Mouse (Mus musculus) lung, postnatal 36 days (tissue): ENCODE results near the gene Pigu.
A peak's percentile ranks its signal among the peaks of the same experiment; 100 is the strongest.

Experiments used
- DNase-seq: peaks from one replicate; pipeline ENCODE4 v3.0.0; 2022; ENCODE audit warnings: mixed read lengths

The Pigu gene

DNA sequence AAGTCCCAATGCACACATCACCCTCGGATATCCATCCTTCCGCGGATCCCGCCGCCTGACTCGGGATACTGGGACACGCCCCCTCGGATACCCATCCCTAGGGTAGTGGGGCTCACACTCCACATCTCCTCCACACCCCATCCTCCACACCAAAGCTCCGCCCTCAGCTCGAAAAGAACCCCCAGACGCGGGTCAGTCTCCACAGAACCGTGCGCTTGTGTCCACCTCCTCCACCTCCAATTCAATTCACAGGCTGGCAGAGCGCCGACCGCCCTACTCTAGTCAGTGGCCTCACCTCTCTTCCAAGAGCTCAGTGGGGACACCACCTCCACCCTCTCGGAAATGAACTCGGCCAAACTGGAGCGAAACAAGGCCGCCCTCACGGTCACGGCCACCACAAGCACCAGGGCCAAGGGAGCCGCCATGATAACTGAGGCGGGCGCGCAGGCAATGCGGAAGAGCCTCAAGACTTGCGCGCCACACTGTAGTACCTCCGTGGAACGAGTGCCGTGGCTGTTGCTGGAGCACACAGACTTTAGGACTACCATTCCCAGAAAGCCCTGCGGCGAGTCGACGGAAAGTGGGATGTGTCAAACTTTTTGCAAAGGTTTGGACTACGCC, at the start of gene Pigu:
TSS of gene Pigu (minus strand) at position 460 of the 621 bp plus-strand sequence.
- peak; percentile 97 for DNase-seq

DNA sequence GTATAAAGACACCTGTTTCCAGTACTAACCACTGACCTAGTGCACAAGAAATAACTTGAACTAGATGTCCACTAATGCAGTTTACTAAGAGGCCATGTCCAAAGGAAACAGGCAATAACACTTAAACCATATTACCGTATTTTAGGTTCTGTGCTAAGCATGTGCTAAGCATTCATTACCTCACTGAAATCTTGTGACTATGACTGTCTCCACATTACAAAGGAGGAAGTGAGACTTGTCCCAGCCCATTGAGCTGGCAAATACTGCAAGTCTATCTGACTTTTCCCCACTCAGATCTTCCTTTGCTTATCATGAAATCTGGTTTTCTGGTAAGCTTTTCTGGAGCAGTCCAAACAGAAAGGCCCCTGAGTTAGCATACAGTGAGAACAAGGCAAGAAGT, 47.4 kb upstream of the Pigu start:
- peak; percentile 52 for DNase-seq

DNA sequence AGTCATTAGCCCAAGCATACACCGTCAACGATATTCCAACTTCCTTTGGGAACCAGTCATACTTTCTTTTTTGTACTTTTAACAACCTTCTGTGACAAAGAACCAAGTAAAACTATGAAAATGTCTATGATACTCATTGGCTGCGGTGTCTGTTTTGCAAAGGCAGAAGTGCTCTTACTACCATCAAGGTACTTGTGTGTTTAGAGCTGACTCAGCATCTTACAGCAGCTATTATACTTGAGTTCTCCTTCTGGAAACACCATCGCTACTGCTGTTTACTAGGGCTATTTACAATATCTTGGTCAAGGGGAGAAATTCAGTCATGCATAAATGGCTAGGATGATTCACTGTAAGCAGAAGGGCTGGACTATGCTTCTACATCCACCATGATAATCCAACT, 44.7 kb upstream of the Pigu start:
- no peak for DNase-seq

DNA sequence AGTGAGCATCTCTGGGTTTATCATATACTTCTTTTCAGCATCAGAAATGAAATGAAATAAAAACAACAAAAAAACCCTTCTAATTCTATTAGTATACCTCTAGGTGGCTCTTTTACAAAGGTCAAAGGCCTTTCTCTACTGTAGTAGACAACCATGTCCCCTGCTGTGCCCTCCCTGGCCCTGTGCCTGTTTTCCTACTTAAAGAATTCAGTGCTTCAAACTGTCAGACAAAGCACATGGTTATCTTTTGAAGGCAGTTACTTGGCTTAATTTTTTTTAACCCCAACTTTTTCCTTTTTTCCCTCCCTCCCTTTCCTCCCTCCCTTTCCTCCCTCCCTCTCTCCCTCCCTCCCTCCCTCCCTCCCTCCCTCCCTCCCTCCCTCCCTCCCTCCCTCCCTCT, 43.0 kb upstream of the Pigu start:
- no peak for DNase-seq

DNA sequence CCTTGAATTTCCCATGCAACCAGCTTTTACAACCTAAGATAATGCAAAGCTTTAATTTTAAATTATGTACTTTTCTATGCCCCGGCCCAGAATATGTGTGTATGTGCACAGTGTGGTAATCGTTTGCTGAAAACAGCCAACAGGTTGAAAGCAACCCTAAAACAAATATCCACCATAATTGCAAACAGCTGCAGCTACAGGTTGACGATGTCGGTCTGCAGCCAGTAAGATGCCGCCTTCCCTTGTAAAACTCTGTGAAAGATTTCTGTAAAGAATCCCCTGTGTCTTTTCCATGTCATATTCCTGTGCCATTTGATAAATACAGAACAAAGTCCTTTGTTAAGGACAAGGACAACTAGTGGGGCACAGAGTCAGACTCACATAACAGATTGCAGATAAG, 37.4 kb upstream of the Pigu start:
- no peak for DNase-seq

DNA sequence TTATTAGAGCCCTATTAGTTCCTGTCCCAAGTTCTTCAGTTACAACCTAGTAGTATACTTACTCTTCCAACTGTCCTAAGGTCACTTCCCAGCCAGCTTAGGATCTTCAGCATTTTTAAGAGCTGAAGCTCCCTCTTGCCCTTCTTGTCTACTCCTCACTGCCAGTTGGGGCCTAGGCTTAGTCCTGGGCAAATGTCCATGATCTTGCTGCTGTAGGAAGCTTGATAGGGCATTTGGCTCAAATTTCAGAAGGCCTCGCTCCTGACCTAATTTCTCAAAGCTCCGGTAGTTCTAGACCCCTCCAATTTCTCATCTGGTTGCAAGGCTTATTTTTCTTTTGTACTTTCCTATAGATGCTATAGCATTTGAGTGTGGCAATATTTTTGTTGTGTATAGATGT, 31.3 kb upstream of the Pigu start:
- DNase-seq: no peak

DNA sequence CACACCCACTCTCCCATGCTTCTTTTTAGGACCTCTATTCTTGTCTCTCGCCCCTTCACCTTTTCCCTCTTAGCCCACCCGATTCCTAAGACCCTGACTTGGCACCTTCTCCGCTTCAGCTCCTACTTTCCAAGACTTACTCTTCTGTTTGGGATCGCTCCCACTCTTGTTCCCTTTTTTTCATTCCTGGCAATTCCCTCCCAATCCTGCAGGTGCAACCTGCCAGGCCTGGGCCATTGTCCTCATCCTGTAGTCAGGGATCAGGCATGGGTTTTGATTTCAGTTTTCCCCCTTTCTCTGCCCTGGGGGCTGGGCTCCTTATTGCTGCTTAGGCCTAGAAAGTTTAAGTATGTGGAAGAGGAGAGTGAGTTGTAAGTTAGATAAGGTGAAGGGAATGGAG, 29.8 kb upstream of the Pigu start:
- no peak for DNase-seq

DNA sequence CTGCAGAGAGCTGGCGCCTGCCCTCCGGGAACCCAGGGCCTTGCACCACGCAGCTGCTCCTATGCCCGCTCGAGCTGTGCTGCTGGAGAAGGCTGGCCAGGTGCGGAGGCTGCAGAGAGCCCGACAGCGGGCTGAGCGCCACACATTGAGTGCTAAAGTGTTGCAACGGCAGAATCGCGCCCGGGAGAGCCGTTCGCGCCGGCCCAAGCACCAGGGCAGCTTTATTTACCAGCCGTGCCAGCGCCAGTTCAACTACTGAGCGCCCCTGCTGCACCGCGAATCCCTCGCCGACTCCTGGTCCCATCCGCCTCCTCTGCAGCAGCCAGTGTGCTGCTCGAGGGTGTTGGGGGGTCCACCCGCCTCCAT, 29.3 kb upstream of the Pigu start:
- no peak for DNase-seq

DNA sequence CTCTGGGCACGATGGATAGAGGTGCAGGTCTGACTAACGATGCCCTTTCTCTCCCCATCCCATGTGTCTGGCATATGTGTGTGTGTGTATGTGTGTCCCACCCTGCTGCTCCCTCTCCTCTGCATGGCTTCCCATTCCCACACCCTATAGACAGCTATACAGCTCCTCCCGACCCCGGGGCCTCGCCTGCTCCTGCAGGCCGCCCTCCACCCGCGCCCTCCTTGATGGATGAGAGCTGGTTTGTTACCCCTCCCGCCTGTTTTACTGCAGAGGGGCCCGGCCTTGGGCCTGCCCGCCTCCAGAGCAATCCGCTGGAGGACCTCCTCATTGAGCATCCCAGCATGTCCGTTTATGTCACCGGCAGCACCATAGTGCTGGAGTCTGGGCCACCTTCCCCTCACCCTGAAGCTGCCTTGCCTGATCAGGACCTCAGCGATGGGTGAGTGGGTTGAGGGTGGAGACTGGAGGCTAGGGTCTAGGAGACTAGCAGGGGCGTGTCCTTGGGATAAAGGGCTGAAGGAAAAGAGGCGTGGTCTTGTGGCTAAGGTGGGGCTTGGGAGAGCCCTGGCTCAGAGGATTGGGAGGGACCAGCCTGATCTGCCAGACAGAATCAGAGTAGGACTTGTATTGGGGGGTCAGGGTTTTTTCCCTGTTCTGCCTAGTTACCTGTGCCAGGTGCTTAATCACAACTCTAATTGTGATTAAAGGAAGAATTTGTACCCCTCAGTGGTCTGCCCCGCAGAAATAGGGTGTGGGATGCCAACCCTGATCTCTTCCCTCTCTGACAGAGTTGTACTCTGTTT, 28.7 kb upstream of the Pigu start:
- no peak for DNase-seq

DNA sequence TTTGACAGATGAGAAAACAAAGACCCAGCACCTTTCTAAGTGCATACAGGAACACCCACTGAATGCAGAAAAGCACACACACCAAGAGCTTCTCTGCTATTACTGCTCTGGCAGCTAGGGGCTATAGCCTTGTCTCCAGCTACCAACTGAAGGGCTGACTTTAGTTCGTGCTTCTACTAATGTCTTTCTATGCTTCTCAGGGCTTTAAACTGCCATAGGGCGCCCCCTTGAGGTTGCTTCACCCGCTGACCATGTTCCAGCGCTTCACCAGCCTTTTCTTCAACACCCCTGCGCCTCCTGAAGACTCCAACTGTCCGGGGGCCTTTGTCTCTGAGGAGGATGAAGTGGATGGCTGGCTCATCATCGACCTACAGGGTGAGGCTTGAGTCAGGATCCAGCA, 27.9 kb upstream of the Pigu start:
- DNase-seq: peak; percentile 94

DNA sequence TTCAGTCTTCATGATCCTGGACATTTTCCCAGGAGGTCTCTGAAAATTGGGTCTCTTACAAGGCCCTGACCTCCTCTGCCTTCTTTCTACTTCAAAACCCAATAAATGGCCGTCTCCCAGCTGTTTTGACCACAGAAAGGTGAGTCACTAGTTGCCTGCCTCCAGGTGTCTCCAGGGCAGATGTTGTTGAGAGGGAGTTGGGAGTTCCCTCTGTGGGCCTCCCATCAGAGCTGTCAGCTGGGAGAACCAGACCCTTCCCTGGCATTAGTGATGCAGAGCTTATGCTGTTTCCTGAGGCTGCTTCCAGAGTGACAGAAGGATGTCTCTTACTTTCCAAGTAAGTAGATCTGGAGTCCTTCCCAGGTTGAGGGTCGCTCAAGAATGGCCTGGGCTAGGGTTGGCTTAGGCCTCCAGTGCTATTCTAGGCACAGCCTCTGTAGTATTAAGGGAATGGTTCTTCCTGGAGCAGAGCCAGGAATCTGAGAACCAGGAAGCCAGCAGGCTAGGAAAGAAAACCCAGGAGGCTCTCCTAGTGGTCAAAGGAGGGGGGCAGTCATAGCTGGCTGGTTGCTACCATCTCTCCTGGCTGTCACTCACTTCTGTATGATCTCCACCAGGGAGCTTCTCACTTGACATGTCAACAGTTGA, 25.7 kb upstream of the Pigu start:
- DNase-seq: peak; percentile 75

DNA sequence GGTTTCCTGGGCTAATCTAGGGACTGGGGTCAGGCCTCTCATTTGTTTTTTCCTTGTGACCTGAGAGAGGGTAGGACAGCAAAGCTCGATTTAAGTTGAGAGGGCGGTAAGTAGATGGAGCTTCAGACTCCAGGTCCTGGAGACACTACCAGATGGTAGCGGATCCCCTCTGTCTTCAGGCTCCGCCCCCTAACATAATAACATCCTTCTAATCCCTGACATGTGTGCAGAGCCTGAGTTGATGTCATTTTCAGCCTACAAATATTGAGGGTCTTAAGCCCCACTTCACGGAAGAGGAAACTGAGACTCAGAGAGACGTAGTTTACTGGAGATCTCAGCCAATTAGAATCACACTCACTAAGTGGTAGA, 25.1 kb upstream of the Pigu start:
- DNase-seq: no peak

DNA sequence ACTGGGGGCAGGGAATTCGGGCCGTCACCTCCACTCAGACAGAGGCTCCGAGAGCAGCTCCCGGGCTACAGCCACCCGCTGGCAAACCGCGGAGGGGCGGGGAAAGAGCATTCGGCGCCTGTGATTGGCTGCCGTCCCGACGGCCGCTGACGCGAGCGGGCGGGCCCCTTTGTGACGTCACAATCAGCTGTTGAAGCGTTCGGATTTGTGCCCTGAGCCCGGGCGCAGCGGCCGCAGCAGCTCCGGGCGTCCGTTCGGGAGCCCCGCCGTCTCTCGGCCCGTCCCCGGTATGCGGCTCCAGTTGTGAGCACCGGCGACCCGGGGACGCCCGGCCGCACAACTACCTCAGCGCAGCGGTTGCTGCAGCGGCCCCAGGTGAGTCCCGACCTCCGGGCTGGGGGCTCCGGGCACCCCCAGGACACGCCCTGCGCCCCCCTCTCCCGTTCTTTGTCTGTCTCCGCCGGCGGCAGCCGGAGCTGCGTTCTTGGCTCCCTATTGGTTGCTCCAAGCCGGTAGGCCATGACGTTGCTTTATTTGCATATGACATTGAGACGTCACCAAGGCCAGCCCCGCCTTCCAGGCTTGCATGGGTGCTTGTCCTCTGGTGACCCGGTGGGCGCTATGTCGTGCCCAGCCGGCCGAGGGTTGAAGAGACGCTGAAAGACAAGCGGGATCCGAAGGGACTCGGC, 24.6 kb upstream of the Pigu start:
- DNase-seq: peak; percentile 99

DNA sequence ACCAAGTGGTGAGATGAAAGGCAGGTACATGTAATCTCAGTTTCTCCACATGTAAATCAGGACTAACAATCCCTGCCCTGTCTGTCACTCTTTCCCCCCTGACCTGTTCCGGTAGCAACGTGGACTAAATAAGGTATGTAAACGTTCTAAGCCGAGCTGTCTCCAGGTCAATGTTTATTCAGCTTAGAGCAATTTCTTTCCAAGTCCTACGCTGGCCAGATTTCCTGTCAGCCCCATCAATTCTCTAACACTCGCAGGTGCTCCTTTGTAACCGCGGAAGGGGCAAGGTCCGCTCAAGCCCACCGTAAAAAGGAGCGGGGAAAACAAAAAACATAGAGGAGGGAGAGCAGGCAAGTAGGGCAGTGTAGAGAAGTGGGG, 23.8 kb upstream of the Pigu start:
- DNase-seq: peak; percentile 38

DNA sequence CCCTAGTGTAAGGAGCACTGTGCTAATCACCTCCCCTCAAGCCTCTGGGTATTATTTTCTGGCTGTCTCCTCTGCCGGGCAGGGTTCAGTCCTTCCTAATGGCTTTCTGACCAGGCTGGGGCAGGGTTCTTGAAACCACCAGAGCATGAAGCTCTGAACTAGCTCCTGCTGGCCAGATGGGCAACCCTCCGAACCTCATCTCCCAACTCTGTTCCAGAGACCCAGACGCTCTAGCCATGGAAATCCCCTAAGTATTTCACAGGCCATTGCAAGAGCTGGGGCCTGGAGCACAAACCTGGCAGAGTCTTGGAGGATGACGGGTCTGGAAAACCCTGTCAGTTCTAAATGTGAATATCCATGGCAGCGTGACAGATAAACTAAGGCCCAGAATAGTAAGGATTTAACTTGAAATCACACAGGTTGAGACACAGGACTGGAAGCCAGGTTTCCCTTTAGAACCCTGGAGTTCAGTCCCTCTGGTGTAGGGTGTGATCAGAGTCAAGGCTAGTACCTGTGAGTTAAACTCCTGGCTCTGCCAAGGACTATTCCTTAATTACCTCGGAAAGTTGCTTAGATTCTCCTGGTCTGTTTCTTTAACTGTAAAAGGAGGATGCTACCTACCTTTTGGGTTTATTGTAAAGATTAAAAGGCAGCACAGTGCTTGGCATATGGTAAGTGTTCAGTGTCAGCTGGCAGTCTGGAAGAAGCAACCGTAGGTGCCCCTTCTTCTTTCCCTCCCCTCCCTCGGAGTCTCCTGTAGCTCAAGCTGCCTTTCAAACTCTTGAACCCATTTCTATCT, 23.2 kb upstream of the Pigu start, which contains the start of gene Trp53inp2:
TSS of gene Trp53inp2 (plus strand) at position 799 of the 799 bp plus-strand sequence.
- DNase-seq: no peak

DNA sequence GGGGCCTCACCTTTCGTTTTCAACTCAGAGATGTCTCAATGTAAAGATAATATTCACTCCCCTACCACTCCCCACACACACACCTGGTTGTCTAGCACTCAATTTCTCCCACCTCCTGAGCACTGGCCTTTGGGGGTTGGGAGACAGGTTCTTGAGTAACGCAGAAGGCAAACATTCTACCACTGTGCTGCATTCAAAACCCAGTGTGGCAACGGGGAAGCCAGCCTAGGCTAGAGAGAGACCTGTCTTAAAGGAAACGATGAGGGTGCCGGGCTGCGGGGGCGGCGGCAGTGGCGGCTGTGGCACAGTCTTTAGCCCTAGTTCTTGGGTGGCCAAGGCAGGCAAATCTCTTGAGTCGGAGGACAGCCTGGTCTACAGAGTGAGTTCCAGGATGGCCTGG, 19.0 kb upstream of the Pigu start:
- DNase-seq: peak; percentile 50

DNA sequence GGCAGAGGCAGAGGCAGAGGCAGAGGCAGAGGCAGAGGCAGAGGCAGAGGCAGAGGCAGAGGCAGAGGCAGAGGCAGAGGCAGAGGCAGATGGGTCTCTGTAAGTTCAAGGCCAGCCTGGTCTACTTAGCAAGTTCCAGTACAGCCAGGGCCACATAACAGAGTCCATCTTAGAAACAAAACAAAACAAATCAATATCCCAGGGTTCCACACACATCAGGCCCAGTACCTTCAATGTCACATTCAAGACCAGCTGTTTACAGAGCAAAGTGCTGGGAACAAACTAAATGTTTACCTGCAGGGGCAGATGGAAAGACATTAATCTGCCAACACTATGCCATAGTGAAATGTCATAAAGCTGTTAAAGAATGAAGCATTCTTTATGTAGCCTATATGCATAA, 17.3 kb upstream of the Pigu start:
- DNase-seq: no peak

DNA sequence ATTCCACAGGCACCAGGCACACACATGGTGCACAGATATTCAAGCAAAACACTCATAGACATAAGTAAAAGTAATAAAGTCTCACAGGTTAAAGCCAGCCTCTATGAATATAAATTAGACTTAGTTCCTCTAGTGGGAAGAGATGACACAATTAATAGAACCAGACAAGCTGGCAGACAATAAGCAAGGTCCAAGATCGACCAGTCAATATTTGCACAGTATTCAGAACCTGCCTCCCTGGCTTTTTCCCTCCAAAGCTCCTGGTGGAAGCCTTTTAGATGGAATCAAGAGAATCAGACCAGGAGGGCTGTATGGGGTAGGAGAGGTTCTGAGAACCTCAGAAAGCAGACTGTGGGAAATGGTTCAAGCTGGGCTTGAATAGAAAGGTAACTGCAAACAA, 16.7 kb upstream of the Pigu start:
- no peak for DNase-seq

DNA sequence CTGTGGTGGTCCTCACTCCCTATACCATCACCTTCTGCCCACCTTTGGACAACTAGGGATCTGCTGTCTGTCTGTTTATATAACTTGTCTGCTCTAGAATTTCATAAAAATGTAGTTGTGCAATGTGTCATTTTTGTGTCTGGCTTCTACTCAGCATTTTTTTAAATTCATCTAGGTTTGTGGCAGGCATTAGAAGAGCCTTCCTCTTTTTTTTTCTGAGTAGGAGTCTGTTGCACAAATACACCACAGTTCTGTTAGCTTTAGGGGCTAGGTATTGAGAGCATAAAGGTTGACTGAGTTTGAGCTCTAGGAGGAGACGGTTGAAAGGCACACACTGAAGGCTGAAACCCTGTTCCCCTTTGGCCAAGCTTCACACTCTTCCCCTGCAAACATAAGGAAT, 16.1 kb upstream of the Pigu start:
- peak; percentile 13 for DNase-seq

DNA sequence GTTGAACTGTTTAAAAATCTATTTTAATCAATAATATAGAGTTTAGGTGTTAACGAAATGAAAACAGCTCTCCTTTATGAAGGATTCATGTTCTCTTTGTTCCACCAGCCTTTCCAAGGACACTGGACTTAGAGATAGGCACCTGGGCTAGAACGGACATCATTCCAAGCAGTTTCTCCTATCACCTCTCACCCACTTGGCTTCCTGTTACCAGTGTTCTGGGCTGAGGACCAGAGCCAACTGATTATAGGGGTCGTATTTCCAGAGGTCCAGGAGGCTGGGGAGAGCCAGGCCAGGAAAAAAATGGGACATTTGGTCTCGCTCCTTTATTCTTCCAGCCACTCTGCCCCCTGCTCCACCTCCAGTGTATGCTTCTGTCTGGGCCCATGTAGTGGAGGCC, 15.2 kb upstream of the Pigu start:
- no peak for DNase-seq

DNA sequence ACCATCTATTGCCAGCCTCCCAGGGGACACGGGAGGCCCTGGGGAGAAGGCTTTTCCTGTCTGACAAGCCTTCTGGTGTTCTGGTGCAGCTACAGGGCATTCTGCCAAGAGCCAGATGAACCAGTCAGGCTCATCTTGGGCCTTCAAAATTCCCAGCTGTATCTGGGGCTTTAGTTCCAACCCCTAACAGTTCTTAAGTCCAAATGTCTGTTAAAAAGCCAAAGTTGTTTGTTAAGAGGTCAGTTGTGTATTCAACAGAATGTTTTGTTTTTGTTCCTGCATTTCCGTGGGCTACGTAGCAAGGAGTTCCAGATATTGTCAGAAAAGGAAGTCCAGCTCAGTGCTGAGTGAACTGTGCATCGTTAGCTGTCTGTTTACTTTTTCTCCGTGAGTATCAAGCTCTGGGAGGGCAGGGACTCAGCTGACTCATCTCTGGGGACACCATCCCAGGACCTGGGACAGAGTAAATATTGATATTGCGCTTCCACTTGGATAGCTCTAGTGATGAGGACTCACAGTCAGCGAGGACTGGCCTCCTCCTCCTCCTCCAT, 12.2 kb upstream of the Pigu start:
- DNase-seq: peak; percentile 86

DNA sequence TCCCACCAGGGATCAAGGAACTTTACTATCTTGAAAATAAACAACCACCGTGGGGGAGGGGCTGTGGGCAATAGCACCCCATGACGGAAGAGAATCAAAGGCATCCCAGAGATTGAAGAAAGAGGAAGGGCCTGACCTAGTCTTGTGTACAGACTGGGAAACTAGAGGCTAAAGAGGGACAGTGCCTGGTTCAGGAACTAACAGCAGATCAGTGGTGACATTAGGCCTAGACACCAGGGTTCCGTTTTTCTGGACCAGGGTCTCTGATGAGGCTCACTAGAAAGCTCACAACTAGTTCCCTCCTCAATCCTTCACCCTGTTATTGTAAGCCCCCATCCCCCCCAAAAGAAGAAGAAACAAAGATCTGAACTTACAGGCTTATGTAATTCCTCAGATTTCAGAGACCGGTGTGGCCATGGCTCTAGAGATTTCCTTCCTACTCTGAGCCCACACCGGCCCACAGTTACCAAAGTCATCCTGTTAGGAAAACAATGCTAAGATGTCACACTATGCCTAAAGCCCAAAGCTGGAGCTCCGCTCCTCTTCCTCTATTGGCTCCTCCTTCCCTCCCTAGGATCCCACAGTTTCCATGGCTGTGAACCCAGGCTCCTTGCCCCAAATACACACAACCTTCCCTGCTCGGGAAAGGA, 10.5 kb upstream of the Pigu start:
- DNase-seq: peak; percentile 55
